Mouse (Mus musculus): ENCODE results near the gene Adcy6. TPM values are rescaled to one million over a fixed set of nuclear protein-coding genes. Genes with fewer than 3 reads are reported as not detected.

Adcy6 gene
- polyA plus RNA-seq, 1 experiment, result 15.0 TPM

DNA sequence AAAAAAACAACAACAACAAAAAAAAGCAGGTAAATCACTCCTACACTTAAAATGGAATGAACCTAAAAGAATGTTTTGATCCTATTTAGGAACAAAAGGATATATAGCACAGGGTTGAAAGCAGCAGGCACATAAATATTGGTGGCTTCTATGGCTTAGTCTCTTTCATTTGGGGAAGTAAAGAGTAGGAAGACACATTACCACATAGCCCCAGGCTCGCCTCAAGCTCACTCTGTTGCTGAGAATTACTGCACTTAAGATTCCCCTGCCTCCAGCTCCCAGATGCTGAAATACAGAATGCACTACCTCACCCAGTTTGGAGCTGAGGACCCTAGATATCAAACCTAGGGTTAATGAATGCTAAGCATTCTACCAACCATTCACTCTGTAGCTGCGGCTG, 57.1 kb downstream of the Adcy6 start:
- H3K27ac ChIP-seq (ENCODE audit: control insufficient read depth, insufficient read depth, low read depth, low read length), result no peak overlapping the region
- no peaks in the 10 kb centered on the region for H3K4me1 ChIP-seq (ENCODE audit: control insufficient read depth, insufficient read depth, low read length)
- H3K4me3 ChIP-seq (ENCODE audit: control insufficient read depth, low read depth, low read length), result no peak overlapping the region
- peaks cover 2% of the 10 kb centered on the region for H3K36me3 ChIP-seq (ENCODE audit: control insufficient read depth, insufficient read depth, low read length)
- TF ChIP-seq CTCF (IDR thresholded peaks at IDR 0.05; ENCODE audit: control insufficient read depth, insufficient read depth, insufficient replicate concordance, low read depth, low read length), result no peak
- TF ChIP-seq POLR2A (IDR thresholded peaks at IDR 0.05; ENCODE audit: control insufficient read depth, low read depth, low read length), result no peak
- no peaks in the 10 kb centered on the region for H3K27me3 ChIP-seq (ENCODE audit: control insufficient read depth, insufficient read depth, low read length)

DNA sequence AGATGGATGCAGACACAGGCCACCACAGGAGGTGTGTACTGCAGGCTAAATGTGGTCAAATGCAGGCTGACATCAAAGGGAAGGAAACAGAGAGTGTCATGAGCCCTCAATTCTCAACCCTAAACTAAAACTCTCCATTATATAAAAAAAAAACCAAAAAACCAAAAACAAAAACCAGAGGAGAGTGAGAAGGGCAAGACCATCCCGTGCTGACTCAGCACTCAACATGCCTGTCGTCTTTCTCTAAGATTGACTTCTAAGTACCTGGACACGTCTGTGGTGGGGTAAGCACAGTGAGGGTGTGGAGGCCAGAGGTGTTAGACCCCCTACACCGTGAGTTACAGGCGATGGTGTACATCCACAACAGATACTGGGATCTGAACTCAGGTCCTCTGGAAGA, 63.0 kb downstream of the Adcy6 start:
- no peaks in the 10 kb centered on the region for H3K27me3 ChIP-seq (ENCODE audit: control insufficient read depth, insufficient read depth, low read length)
- peak overlapping the region; percentile 29; the same call in 1 of the 2 replicates for H3K27ac ChIP-seq (ENCODE audit: control insufficient read depth, insufficient read depth, low read depth, low read length)
- no peak overlapping the region for H3K4me3 ChIP-seq (ENCODE audit: control insufficient read depth, low read depth, low read length)
- no peak for TF ChIP-seq POLR2A (IDR thresholded peaks at IDR 0.05; ENCODE audit: control insufficient read depth, low read depth, low read length)
- H3K4me1 ChIP-seq (ENCODE audit: control insufficient read depth, insufficient read depth, low read length), result no peaks in the 10 kb centered on the region; the same call in 1 of the 2 replicates
- H3K36me3 ChIP-seq (ENCODE audit: control insufficient read depth, insufficient read depth, low read length), result peaks cover 2% of the 10 kb centered on the region

DNA sequence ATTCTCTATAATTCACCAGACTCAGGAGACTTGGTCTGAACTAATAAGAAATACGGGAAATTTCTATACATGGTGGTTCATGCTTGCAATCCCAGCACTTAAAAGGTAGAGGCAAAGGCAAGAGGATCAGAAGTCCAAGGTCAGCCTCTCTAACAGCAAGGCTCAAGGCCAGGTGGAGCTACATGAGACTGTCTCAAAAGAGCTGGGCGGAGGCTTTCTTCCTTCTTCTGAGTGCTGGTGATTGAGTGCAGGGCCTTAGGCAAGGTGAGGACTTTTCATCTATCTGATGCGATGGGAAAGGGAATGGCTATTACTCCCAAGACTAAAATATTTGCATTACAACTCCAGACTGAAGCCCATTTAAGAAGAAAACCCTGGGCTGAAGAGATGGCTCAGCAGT, 64.7 kb downstream of the Adcy6 start:
- Histone ChIP-seq H3K4me1 (ENCODE audit: control insufficient read depth, insufficient read depth, low read length) (no peaks in the 10 kb centered on the region; the same call in 1 of the 2 replicates), H3K27me3 (ENCODE audit: control insufficient read depth, insufficient read depth, low read length) (no peaks in the 10 kb centered on the region), H3K36me3 (ENCODE audit: control insufficient read depth, insufficient read depth, low read length) (no peaks in the 10 kb centered on the region; the same call in none of the 2 replicates), H3K27ac (ENCODE audit: control insufficient read depth, insufficient read depth, low read depth, low read length) (no peak overlapping the region), H3K4me3 (ENCODE audit: control insufficient read depth, low read depth, low read length) (no peak overlapping the region)
- no peak for TF ChIP-seq CTCF (IDR thresholded peaks at IDR 0.05; ENCODE audit: control insufficient read depth, insufficient read depth, insufficient replicate concordance, low read depth, low read length)
- no peak for TF ChIP-seq POLR2A (IDR thresholded peaks at IDR 0.05; ENCODE audit: control insufficient read depth, low read depth, low read length)

DNA sequence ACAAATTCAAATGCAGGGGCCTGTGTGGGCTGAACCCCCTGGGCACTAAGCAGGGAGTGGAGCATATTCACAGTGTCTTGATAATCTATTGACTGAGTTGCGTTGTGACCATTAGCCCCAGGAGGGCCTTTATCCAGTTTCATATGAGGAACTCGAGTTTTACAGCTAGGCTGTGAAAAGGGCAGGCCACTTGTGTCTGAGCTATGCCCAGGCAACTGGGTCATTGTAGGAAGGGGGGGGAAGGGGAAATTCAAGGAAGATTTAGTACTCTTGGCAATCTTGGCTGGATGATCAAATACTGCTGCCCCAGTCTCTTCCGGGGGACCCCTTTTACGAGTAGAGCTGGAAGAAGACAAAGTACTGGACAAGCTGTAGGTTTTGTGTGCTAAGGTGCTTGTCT, 66.5 kb downstream of the Adcy6 start:
- H3K27me3 ChIP-seq (ENCODE audit: control insufficient read depth, insufficient read depth, low read length), result no peaks in the 10 kb centered on the region
- no peak overlapping the region for H3K4me3 ChIP-seq (ENCODE audit: control insufficient read depth, low read depth, low read length)
- no peak overlapping the region for H3K27ac ChIP-seq (ENCODE audit: control insufficient read depth, insufficient read depth, low read depth, low read length)
- peaks cover 2% of the 10 kb centered on the region for H3K36me3 ChIP-seq (ENCODE audit: control insufficient read depth, insufficient read depth, low read length)
- no peaks in the 10 kb centered on the region; the same call in 1 of the 2 replicates for H3K4me1 ChIP-seq (ENCODE audit: control insufficient read depth, insufficient read depth, low read length)
- TF ChIP-seq POLR2A (IDR thresholded peaks at IDR 0.05; ENCODE audit: control insufficient read depth, low read depth, low read length), result no peak
- no peak for TF ChIP-seq CTCF (IDR thresholded peaks at IDR 0.05; ENCODE audit: control insufficient read depth, insufficient read depth, insufficient replicate concordance, low read depth, low read length)

DNA sequence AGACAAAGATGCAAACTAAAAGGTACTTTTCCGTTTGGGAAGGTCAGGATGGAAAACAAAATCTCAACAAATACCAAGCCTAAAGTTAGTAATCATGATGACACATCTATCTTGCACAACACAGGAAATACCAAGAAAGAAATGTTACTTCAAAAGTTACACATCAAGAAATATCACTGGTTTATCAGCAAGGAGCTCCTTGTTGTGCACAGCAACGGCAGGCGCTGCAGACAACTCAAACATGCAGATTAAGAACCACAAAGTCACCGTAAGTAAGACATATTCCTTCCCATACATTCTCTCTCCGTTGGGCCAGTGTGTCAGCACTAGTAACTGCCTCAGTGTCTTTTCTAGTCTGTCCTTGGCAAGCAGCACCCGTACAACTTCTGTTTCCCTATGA, 68.8 kb downstream of the Adcy6 start:
- no peaks in the 10 kb centered on the region for H3K27me3 ChIP-seq (ENCODE audit: control insufficient read depth, insufficient read depth, low read length)
- no peak overlapping the region for H3K4me3 ChIP-seq (ENCODE audit: control insufficient read depth, low read depth, low read length)
- no peaks in the 10 kb centered on the region; the same call in 1 of the 2 replicates for H3K4me1 ChIP-seq (ENCODE audit: control insufficient read depth, insufficient read depth, low read length)
- H3K27ac ChIP-seq (ENCODE audit: control insufficient read depth, insufficient read depth, low read depth, low read length), result no peak overlapping the region
- no peak for TF ChIP-seq CTCF (IDR thresholded peaks at IDR 0.05; ENCODE audit: control insufficient read depth, insufficient read depth, insufficient replicate concordance, low read depth, low read length)
- TF ChIP-seq POLR2A (IDR thresholded peaks at IDR 0.05; ENCODE audit: control insufficient read depth, low read depth, low read length), result no peak
- H3K36me3 ChIP-seq (ENCODE audit: control insufficient read depth, insufficient read depth, low read length), result peaks cover 2% of the 10 kb centered on the region

Other genes with a start within 250 kb of the Adcy6 start
- not detected in 2 replicates for gene Olfr283, start 229.1 kb downstream of the Adcy6 start, polyA plus RNA-seq (2012; rRNA removed)
- gene Olfr282, start 178.9 kb downstream of the Adcy6 start, polyA plus RNA-seq (2012; rRNA removed), result 0.11 TPM in 1 of 2 replicates, not detected in the other
- gene Olfr281, start 157.5 kb downstream of the Adcy6 start, polyA plus RNA-seq (2012; rRNA removed), result not detected in 2 replicates
- not detected in 2 replicates for gene OR5BS1P, start 140.2 kb downstream of the Adcy6 start, polyA plus RNA-seq (2012; rRNA removed)
- not detected in 2 replicates for gene Lalba, start 127.4 kb downstream of the Adcy6 start, polyA plus RNA-seq (2012; rRNA removed)
- gene Olfr279, start 117.7 kb downstream of the Adcy6 start, polyA plus RNA-seq (2012; rRNA removed), result 0.48 and 1.1 TPM in 2 replicates
- 19.8 and 20.1 TPM in 2 replicates for gene Kansl2, start 75.8 kb downstream of the Adcy6 start, polyA plus RNA-seq (2012; rRNA removed)
- gene Ccnt1, start 39.2 kb downstream of the Adcy6 start, polyA plus RNA-seq (2012; rRNA removed), result 11.4 and 15.1 TPM in 2 replicates
- gene 4930415O20Rik, start 39.1 kb downstream of the Adcy6 start, polyA plus RNA-seq (2012; rRNA removed), result 88.1 and 104 TPM in 2 replicates
- gene Cacnb3, start 20.8 kb upstream of the Adcy6 start, polyA plus RNA-seq (2012; rRNA removed), result 3.1 and 3.2 TPM in 2 replicates
- gene Ddx23, start 52.8 kb upstream of the Adcy6 start, polyA plus RNA-seq (2012; rRNA removed), result 15.1 and 16.9 TPM in 2 replicates
- 0.32 and 0.46 TPM in 2 replicates for gene Rnd1, start 67.4 kb upstream of the Adcy6 start, polyA plus RNA-seq (2012; rRNA removed)
- 158 and 181 TPM in 2 replicates for gene Ccdc65, start 98.1 kb upstream of the Adcy6 start, polyA plus RNA-seq (2012; rRNA removed)
- 1.0 and 1.4 TPM in 2 replicates for gene Fkbp11, start 118.1 kb upstream of the Adcy6 start, polyA plus RNA-seq (2012; rRNA removed)
- 60.1 and 80.4 TPM in 2 replicates for gene Arf3, start 153.1 kb upstream of the Adcy6 start, polyA plus RNA-seq (2012; rRNA removed)
- gene Wnt10b, start 168.1 kb upstream of the Adcy6 start, polyA plus RNA-seq (2012; rRNA removed), result 0.47 and 0.67 TPM in 2 replicates
- gene Wnt1, start 179.8 kb upstream of the Adcy6 start, polyA plus RNA-seq (2012; rRNA removed), result 3.5 and 4.0 TPM in 2 replicates
- gene Ddn, start 199.4 kb upstream of the Adcy6 start, polyA plus RNA-seq (2012; rRNA removed), result 0.02 TPM in 1 of 2 replicates, not detected in the other
- gene Prkag1, start 221.4 kb upstream of the Adcy6 start, polyA plus RNA-seq (2012; rRNA removed), result 18.4 and 19.5 TPM in 2 replicates

All from testis, adult 2 months (tissue).